Mouse (Mus musculus): ENCODE measurements around the gene Ntrk3. TPM values are rescaled to one million over a fixed set of nuclear protein-coding genes. Genes with fewer than 3 reads are reported as not detected.

Ntrk3 gene
- polyA plus RNA-seq, 1 experiment from 2014 or later: 1.3 TPM

- Histone ChIP-seq H3K27ac (replicated peaks in 1 of 2; ENCODE audit: control insufficient read depth in 1 of 2, insufficient read depth in 1 of 2, low read depth in 2 of 2, low read length in 2 of 2) (no peak overlapping the region), H3K9ac (ENCODE audit: low read length) (no peak overlapping the region), H3K4me1 (ENCODE audit: control insufficient read depth in 2 of 2, insufficient read depth in 2 of 2, low read length in 2 of 2) (no peaks in the 10 kb centered on the region), H3K9me3 (ENCODE audit: control insufficient read depth, low read length) (no peaks in the 10 kb centered on the region), H3K4me3 (ENCODE audit: control insufficient read depth in 1 of 2, insufficient read depth in 1 of 2, low read depth in 1 of 2, low read length in 2 of 2) (no peak overlapping the region), H3K27me3 (ENCODE audit: control insufficient read depth, insufficient read depth, low read length) (peaks cover 43% of the 10 kb centered on the region), H3K36me3 (ENCODE audit: control insufficient read depth, insufficient read depth, low read length) (no peaks in the 10 kb centered on the region), H3K4me2 (ENCODE audit: low read length) (no peak overlapping the region)
- no peak for ATAC-seq (ENCODE audit: insufficient number of reproducible peaks, insufficient read depth, low FRiP score, low read depth)
- WGBS: 37% methylated on average over 5 of the region's 5 CpGs
Measured at GRCm38 (mm10) chr7:78596556-78596955, 141.3 kb downstream of the Ntrk3 start.

- H3K9me3 ChIP-seq (ENCODE audit: control insufficient read depth, low read length): no peaks in the 10 kb centered on the region
- H3K27ac ChIP-seq (replicated peaks in 1 of 2; ENCODE audit: control insufficient read depth in 1 of 2, insufficient read depth in 1 of 2, low read depth in 2 of 2, low read length in 2 of 2): no peak overlapping the region
- H3K36me3 ChIP-seq (ENCODE audit: control insufficient read depth, insufficient read depth, low read length): no peaks in the 10 kb centered on the region
- no peak overlapping the region for H3K9ac ChIP-seq (ENCODE audit: low read length)
- 4% methylated on average over 4 of the region's 4 CpGs for WGBS
- H3K4me1 ChIP-seq (ENCODE audit: control insufficient read depth in 2 of 2, insufficient read depth in 2 of 2, low read length in 2 of 2): no peaks in the 10 kb centered on the region
- H3K4me2 ChIP-seq (ENCODE audit: low read length): no peak overlapping the region
- no peak for ATAC-seq (ENCODE audit: insufficient number of reproducible peaks, insufficient read depth, low FRiP score, low read depth)
- H3K27me3 ChIP-seq (ENCODE audit: control insufficient read depth, insufficient read depth, low read length): peaks cover 43% of the 10 kb centered on the region
- H3K4me3 ChIP-seq (ENCODE audit: control insufficient read depth in 1 of 2, insufficient read depth in 1 of 2, low read depth in 1 of 2, low read length in 2 of 2): no peak overlapping the region
Measured at GRCm38 (mm10) chr7:78595895-78596294, 141.9 kb downstream of the Ntrk3 start.

- WGBS: 74% methylated on average over 4 of the region's 4 CpGs
- Histone ChIP-seq H3K36me3 (ENCODE audit: control insufficient read depth, insufficient read depth, low read length) (no peaks in the 10 kb centered on the region), H3K4me2 (ENCODE audit: low read length) (no peak overlapping the region), H3K27ac (replicated peaks in 1 of 2; ENCODE audit: control insufficient read depth in 1 of 2, insufficient read depth in 1 of 2, low read depth in 2 of 2, low read length in 2 of 2) (no peak overlapping the region), H3K27me3 (ENCODE audit: control insufficient read depth, insufficient read depth, low read length) (peaks cover 19% of the 10 kb centered on the region), H3K9me3 (ENCODE audit: control insufficient read depth, low read length) (no peaks in the 10 kb centered on the region), H3K9ac (ENCODE audit: low read length) (no peak overlapping the region), H3K4me3 (ENCODE audit: control insufficient read depth in 1 of 2, insufficient read depth in 1 of 2, low read depth in 1 of 2, low read length in 2 of 2) (no peak overlapping the region), H3K4me1 (ENCODE audit: control insufficient read depth in 2 of 2, insufficient read depth in 2 of 2, low read length in 2 of 2) (no peaks in the 10 kb centered on the region)
- no peak for ATAC-seq (ENCODE audit: insufficient number of reproducible peaks, insufficient read depth, low FRiP score, low read depth)
Measured at GRCm38 (mm10) chr7:78592948-78593347, 144.9 kb downstream of the Ntrk3 start.

GRCm38 (mm10) chr7:78592172-78592571, 145.6 kb downstream of the Ntrk3 start:
- no peak overlapping the region for H3K9ac ChIP-seq (ENCODE audit: low read length)
- ATAC-seq (ENCODE audit: insufficient number of reproducible peaks, insufficient read depth, low FRiP score, low read depth): no peak
- H3K4me2 ChIP-seq (ENCODE audit: low read length): no peak overlapping the region
- H3K27me3 ChIP-seq (ENCODE audit: control insufficient read depth, insufficient read depth, low read length): peaks cover 17% of the 10 kb centered on the region
- no peaks in the 10 kb centered on the region for H3K9me3 ChIP-seq (ENCODE audit: control insufficient read depth, low read length)
- 50% methylated on average over 1 of the region's 1 CpGs for WGBS
- no peak overlapping the region for H3K27ac ChIP-seq (replicated peaks in 1 of 2; ENCODE audit: control insufficient read depth in 1 of 2, insufficient read depth in 1 of 2, low read depth in 2 of 2, low read length in 2 of 2)
- H3K36me3 ChIP-seq (ENCODE audit: control insufficient read depth, insufficient read depth, low read length): no peaks in the 10 kb centered on the region
- no peak overlapping the region for H3K4me3 ChIP-seq (ENCODE audit: control insufficient read depth in 1 of 2, insufficient read depth in 1 of 2, low read depth in 1 of 2, low read length in 2 of 2)
- H3K4me1 ChIP-seq (ENCODE audit: control insufficient read depth in 2 of 2, insufficient read depth in 2 of 2, low read length in 2 of 2): no peaks in the 10 kb centered on the region

- no peak for ATAC-seq (ENCODE audit: insufficient number of reproducible peaks, insufficient read depth, low FRiP score, low read depth)
- Histone ChIP-seq H3K9ac (ENCODE audit: low read length) (no peak overlapping the region), H3K36me3 (ENCODE audit: control insufficient read depth, insufficient read depth, low read length) (no peaks in the 10 kb centered on the region), H3K4me1 (ENCODE audit: control insufficient read depth in 2 of 2, insufficient read depth in 2 of 2, low read length in 2 of 2) (no peaks in the 10 kb centered on the region), H3K9me3 (ENCODE audit: control insufficient read depth, low read length) (no peaks in the 10 kb centered on the region), H3K4me2 (ENCODE audit: low read length) (no peak overlapping the region), H3K27me3 (ENCODE audit: control insufficient read depth, insufficient read depth, low read length) (peaks cover 17% of the 10 kb centered on the region), H3K4me3 (ENCODE audit: control insufficient read depth in 1 of 2, insufficient read depth in 1 of 2, low read depth in 1 of 2, low read length in 2 of 2) (no peak overlapping the region), H3K27ac (replicated peaks in 1 of 2; ENCODE audit: control insufficient read depth in 1 of 2, insufficient read depth in 1 of 2, low read depth in 2 of 2, low read length in 2 of 2) (no peak overlapping the region)
- WGBS: 42% methylated on average over 7 of the region's 7 CpGs
Measured at GRCm38 (mm10) chr7:78589766-78590165, 148.0 kb downstream of the Ntrk3 start.

GRCm38 (mm10) chr7:78586800-78587199, 151.0 kb downstream of the Ntrk3 start:
- Histone ChIP-seq H3K27ac (replicated peaks in 1 of 2; ENCODE audit: control insufficient read depth in 1 of 2, insufficient read depth in 1 of 2, low read depth in 2 of 2, low read length in 2 of 2) (no peak overlapping the region), H3K4me3 (ENCODE audit: control insufficient read depth in 1 of 2, insufficient read depth in 1 of 2, low read depth in 1 of 2, low read length in 2 of 2) (no peak overlapping the region), H3K4me1 (ENCODE audit: control insufficient read depth in 2 of 2, insufficient read depth in 2 of 2, low read length in 2 of 2) (no peaks in the 10 kb centered on the region), H3K4me2 (ENCODE audit: low read length) (no peak overlapping the region), H3K9ac (ENCODE audit: low read length) (no peak overlapping the region), H3K36me3 (ENCODE audit: control insufficient read depth, insufficient read depth, low read length) (no peaks in the 10 kb centered on the region), H3K27me3 (ENCODE audit: control insufficient read depth, insufficient read depth, low read length) (peaks cover 46% of the 10 kb centered on the region), H3K9me3 (ENCODE audit: control insufficient read depth, low read length) (no peaks in the 10 kb centered on the region)
- 23% methylated on average over 3 of the region's 3 CpGs for WGBS
- no peak for ATAC-seq (ENCODE audit: insufficient number of reproducible peaks, insufficient read depth, low FRiP score, low read depth)

GRCm38 (mm10) chr7:78585960-78586359, 151.9 kb downstream of the Ntrk3 start:
- Histone ChIP-seq H3K27ac (replicated peaks in 1 of 2; ENCODE audit: control insufficient read depth in 1 of 2, insufficient read depth in 1 of 2, low read depth in 2 of 2, low read length in 2 of 2) (no peak overlapping the region), H3K9ac (ENCODE audit: low read length) (no peak overlapping the region), H3K9me3 (ENCODE audit: control insufficient read depth, low read length) (no peaks in the 10 kb centered on the region), H3K4me3 (ENCODE audit: control insufficient read depth in 1 of 2, insufficient read depth in 1 of 2, low read depth in 1 of 2, low read length in 2 of 2) (no peak overlapping the region), H3K27me3 (ENCODE audit: control insufficient read depth, insufficient read depth, low read length) (peaks cover 55% of the 10 kb centered on the region), H3K36me3 (ENCODE audit: control insufficient read depth, insufficient read depth, low read length) (no peaks in the 10 kb centered on the region), H3K4me2 (ENCODE audit: low read length) (no peak overlapping the region), H3K4me1 (ENCODE audit: control insufficient read depth in 2 of 2, insufficient read depth in 2 of 2, low read length in 2 of 2) (no peaks in the 10 kb centered on the region)
- 48% methylated on average over 7 of the region's 7 CpGs for WGBS
- ATAC-seq (ENCODE audit: insufficient number of reproducible peaks, insufficient read depth, low FRiP score, low read depth): no peak

GRCm38 (mm10) chr7:78584936-78585335, 152.9 kb downstream of the Ntrk3 start:
- 63% methylated on average over 2 of the region's 2 CpGs for WGBS
- peaks cover 65% of the 10 kb centered on the region for H3K27me3 ChIP-seq (ENCODE audit: control insufficient read depth, insufficient read depth, low read length)
- ATAC-seq (ENCODE audit: insufficient number of reproducible peaks, insufficient read depth, low FRiP score, low read depth): no peak

More at GRCm38 (mm10) chr7:78584936-78585335, 152.9 kb downstream of the Ntrk3 start:
- Histone ChIP-seq H3K36me3 (ENCODE audit: control insufficient read depth, insufficient read depth, low read length) (no peaks in the 10 kb centered on the region), H3K4me3 (ENCODE audit: control insufficient read depth in 1 of 2, insufficient read depth in 1 of 2, low read depth in 1 of 2, low read length in 2 of 2) (no peak overlapping the region), H3K9me3 (ENCODE audit: control insufficient read depth, low read length) (no peaks in the 10 kb centered on the region), H3K27ac (replicated peaks in 1 of 2; ENCODE audit: control insufficient read depth in 1 of 2, insufficient read depth in 1 of 2, low read depth in 2 of 2, low read length in 2 of 2) (no peak overlapping the region), H3K9ac (ENCODE audit: low read length) (no peak overlapping the region), H3K4me1 (ENCODE audit: control insufficient read depth in 2 of 2, insufficient read depth in 2 of 2, low read length in 2 of 2) (no peaks in the 10 kb centered on the region), H3K4me2 (ENCODE audit: low read length) (no peak overlapping the region)

Measured in heart, embryonic 14.5 days (tissue).